Mouse (Mus musculus) small intestine, adult 2 months (tissue): ENCODE measurements around the gene Drd1.

ENCODE experiments used
- CTCF ChIP-seq: fragments of 200-500 bp; IDR thresholded peaks from 2 replicates; pipeline ENCODE4 v1.5.1; 2012; ENCODE audit warnings: low read depth, mild to moderate bottlenecking, control low read depth, inconsistent platforms, low read length, moderate library complexity, mixed read lengths; ENCODE audit not compliant: insufficient replicate concordance, insufficient read length; ENCODE audit errors: extremely low read depth
- POLR2A ChIP-seq: fragments of 200-500 bp; IDR thresholded peaks from 2 replicates; pipeline ENCODE4 v1.6.1; 2012; ENCODE audit warnings: low read depth, mild to moderate bottlenecking, control low read depth, inconsistent platforms, low read length, moderate library complexity

DNA sequence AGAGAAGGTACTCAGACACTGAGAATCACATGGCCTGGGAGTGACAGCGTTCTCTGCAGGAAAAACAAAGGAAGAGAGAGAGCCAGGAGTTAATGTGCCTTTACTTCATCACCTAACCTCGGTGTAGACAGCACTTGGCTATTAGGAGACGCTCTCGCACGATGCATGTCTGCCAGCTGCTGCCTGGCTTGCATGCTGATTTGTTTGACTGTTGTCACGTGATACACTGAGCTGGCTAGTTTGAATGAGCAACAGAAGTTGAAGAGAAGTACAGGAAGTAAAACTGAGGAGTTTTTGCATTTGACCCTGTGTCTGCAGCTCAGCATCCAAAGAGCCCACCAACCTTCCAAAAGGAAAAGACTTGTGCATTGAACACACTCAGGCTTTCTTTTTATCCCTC is 39.5 kb upstream of the Drd1 start:
- TF ChIP-seq CTCF, result no peak
- TF ChIP-seq POLR2A, result no peak
